Mouse (Mus musculus) limb, embryonic 13.5 days (tissue): ENCODE measurements around the gene Acer3. TPM values are rescaled to one million over a fixed set of nuclear protein-coding genes. Genes with fewer than 3 reads are reported as not detected.

Experiments
- ATAC-seq: fragments of 200-750 bp; cut with Nextera tagmentation; 2 replicates; pipeline ENCODE4 v1.8.0; 2017; ENCODE audit warnings: low read depth, moderate number of reproducible peaks, moderate TSS enrichment; ENCODE audit not compliant: low FRiP score
- H3K27ac ChIP-seq: fragments of 300-500 bp; sonication (generic); 2 replicates; pipeline ENCODE4 v1.5.1; 2015; ENCODE audit warnings: inconsistent platforms, mild to moderate bottlenecking, moderate library complexity
- H3K27me3 ChIP-seq: fragments of 300-500 bp; sonication (generic); 2 replicates; pipeline ENCODE4 v1.6.1; 2015; ENCODE audit warnings: mild to moderate bottlenecking, inconsistent platforms
- H3K36me3 ChIP-seq: fragments of 300-500 bp; sonication (generic); 2 replicates; pipeline ENCODE4 v1.6.1; 2015; ENCODE audit warnings: inconsistent platforms, mild to moderate bottlenecking, moderate library complexity
- H3K4me1 ChIP-seq: fragments of 300-500 bp; sonication (generic); 2 replicates; pipeline ENCODE4 v1.6.1; 2015; ENCODE audit warnings: inconsistent platforms
- H3K4me2 ChIP-seq: fragments of 300-500 bp; sonication (generic); replicated peaks from 2 replicates; pipeline ENCODE4 v1.6.1; 2015; ENCODE audit warnings: inconsistent platforms, mild to moderate bottlenecking, moderate library complexity
- H3K4me3 ChIP-seq: fragments of 300-500 bp; sonication (generic); 2 replicates; pipeline ENCODE4 v1.5.1; 2015; ENCODE audit warnings: moderate library complexity, mild to moderate bottlenecking, inconsistent platforms
- H3K9ac ChIP-seq: fragments of 300-500 bp; sonication (generic); 2 replicates; pipeline ENCODE4 v1.6.1; 2015; ENCODE audit warnings: mild to moderate bottlenecking, inconsistent platforms
- H3K9me3 ChIP-seq: fragments of 300-500 bp; sonication (generic); 2 replicates; pipeline ENCODE4 v1.6.1; 2016; ENCODE audit warnings: inconsistent platforms
- WGBS: fragments of 180-500 bp; shearing (Covaris S2); methylation state at CpG from one replicate; pipeline ENCODE4 v1.1.7; 2015; 5-methylcytosine and 5-hydroxymethylcytosine counted together
- polyA plus RNA-seq: library from polyadenylated mRNA; unstranded; fragments of >200 nt; fragmentation: Nextera tagmentation; extraction: Ambion mirVana; gene quantifications from 2 replicates; pipeline ENCODE4 v1.2.1, GENCODE M21; 2015

Gene Acer3
- polyA plus RNA-seq, 1 experiment from 2014 or later: 34.7 TPM

- no peaks in the 10 kb centered on the region for H3K9me3 ChIP-seq
- no peak overlapping the region for H3K9ac ChIP-seq
- H3K36me3 ChIP-seq: peaks cover 12% of the 10 kb centered on the region; the same call in 1 of the 2 replicates
- no peak overlapping the region for H3K4me2 ChIP-seq
- no peaks in the 10 kb centered on the region for H3K27me3 ChIP-seq
- ATAC-seq: no peak
- H3K27ac ChIP-seq: no peak overlapping the region
- no peak overlapping the region for H3K4me3 ChIP-seq
- no peaks in the 10 kb centered on the region for H3K4me1 ChIP-seq
These were observed 104.3 kb downstream of the Acer3 start for GRCm38 (mm10) chr7:98216713-98217112.

- Histone ChIP-seq H3K27ac (no peak overlapping the region), H3K4me3 (no peak overlapping the region), H3K9ac (no peak overlapping the region), H3K4me1 (0 out of 2 replicates have a peak, but pooled peaks cover 3% of the 10 kb centered on the region), H3K9me3 (no peaks in the 10 kb centered on the region), H3K36me3 (no peaks in the 10 kb centered on the region), H3K27me3 (peaks cover 6% of the 10 kb centered on the region), H3K4me2 (no peak overlapping the region)
- ATAC-seq: no peak
- 71% methylated on average over 4 of the region's 4 CpGs for WGBS
These were observed 118.1 kb downstream of the Acer3 start for GRCm38 (mm10) chr7:98202946-98203345.

- Histone ChIP-seq H3K9me3 (no peaks in the 10 kb centered on the region), H3K9ac (no peak overlapping the region), H3K4me3 (no peak overlapping the region), H3K27me3 (peaks cover 13% of the 10 kb centered on the region), H3K4me2 (no peak overlapping the region), H3K27ac (no peak overlapping the region), H3K36me3 (no peaks in the 10 kb centered on the region), H3K4me1 (0 out of 2 replicates have a peak, but pooled peaks cover 3% of the 10 kb centered on the region)
- no peak for ATAC-seq
- 68% methylated on average over 5 of the region's 5 CpGs for WGBS
These were observed 119.4 kb downstream of the Acer3 start for GRCm38 (mm10) chr7:98201493-98202028.

GRCm38 (mm10) chr7:98200396-98200795, 120.6 kb downstream of the Acer3 start:
- H3K4me3 ChIP-seq: no peak overlapping the region
- H3K4me1 ChIP-seq: 0 out of 2 replicates have a peak, but pooled peaks cover 3% of the 10 kb centered on the region
- H3K9me3 ChIP-seq: no peaks in the 10 kb centered on the region
- H3K9ac ChIP-seq: no peak overlapping the region
- peaks cover 25% of the 10 kb centered on the region for H3K27me3 ChIP-seq
- H3K4me2 ChIP-seq: no peak overlapping the region
- no peaks in the 10 kb centered on the region for H3K36me3 ChIP-seq
- no peak for ATAC-seq
- WGBS: 91% methylated on average over 3 of the region's 3 CpGs
- no peak overlapping the region for H3K27ac ChIP-seq

- peaks cover 5% of the 10 kb centered on the region for H3K4me1 ChIP-seq
- no peak for ATAC-seq
- H3K9me3 ChIP-seq: no peaks in the 10 kb centered on the region
- 89% methylated on average over 4 of the region's 4 CpGs for WGBS
- H3K9ac ChIP-seq: no peak within 1 kb of the TSS
- H3K36me3 ChIP-seq: no peaks in the 10 kb centered on the region
- no peak within 1 kb of the TSS for H3K27ac ChIP-seq
- H3K27me3 ChIP-seq: peaks cover 35% of the 10 kb centered on the region
- H3K4me3 ChIP-seq: no peak within 1 kb of the TSS
- H3K4me2 ChIP-seq: no peak within 1 kb of the TSS
These were observed 121.6 kb downstream of the Acer3 start, which contains the start of gene B3gnt6 for GRCm38 (mm10) chr7:98199381-98199780. Gene B3gnt6 (minus strand): TSS chr7:98199481.

- ATAC-seq: no peak
- H3K36me3 ChIP-seq: no peaks in the 10 kb centered on the region
- no peak overlapping the region for H3K4me2 ChIP-seq
- no peaks in the 10 kb centered on the region for H3K9me3 ChIP-seq
- 37% methylated on average over 10 of the region's 10 CpGs for WGBS
- peaks cover 14% of the 10 kb centered on the region for H3K4me1 ChIP-seq
- peaks cover 69% of the 10 kb centered on the region for H3K27me3 ChIP-seq
- no peak overlapping the region for H3K4me3 ChIP-seq
- H3K27ac ChIP-seq: no peak overlapping the region
- H3K9ac ChIP-seq: no peak overlapping the region
These were observed 125.7 kb downstream of the Acer3 start for GRCm38 (mm10) chr7:98195151-98195801.

- H3K36me3 ChIP-seq: no peaks in the 10 kb centered on the region
- 2% methylated on average over 61 of the region's 61 CpGs for WGBS
- H3K4me3 ChIP-seq: peak overlapping the region; percentile 37
- peak overlapping the region; percentile 37 for H3K9ac ChIP-seq
- peaks cover 14% of the 10 kb centered on the region for H3K4me1 ChIP-seq
- H3K27me3 ChIP-seq: peaks cover 69% of the 10 kb centered on the region
- H3K9me3 ChIP-seq: no peaks in the 10 kb centered on the region
- H3K27ac ChIP-seq: no peak overlapping the region
- H3K4me2 ChIP-seq: peak overlapping the region; percentile 75
- ATAC-seq: no peak
These were observed 126.8 kb downstream of the Acer3 start for GRCm38 (mm10) chr7:98194026-98194792.

- Histone ChIP-seq H3K27ac (no peak overlapping the region), H3K4me2 (peak overlapping the region; percentile 75), H3K36me3 (no peaks in the 10 kb centered on the region), H3K4me1 (peaks cover 14% of the 10 kb centered on the region), H3K27me3 (peaks cover 67% of the 10 kb centered on the region), H3K4me3 (peak overlapping the region; percentile 37), H3K9ac (peak overlapping the region; percentile 37; the same call in 1 of the 2 replicates), H3K9me3 (no peaks in the 10 kb centered on the region)
- ATAC-seq: peak; percentile 48; the same call in 1 of the 2 replicates
- WGBS: 5% methylated on average over 36 of the region's 36 CpGs
These were observed 127.4 kb downstream of the Acer3 start for GRCm38 (mm10) chr7:98193515-98194025.

- no peak overlapping the region for H3K9ac ChIP-seq
- 61% methylated on average over 17 of the region's 17 CpGs for whole genome bisulfite sequencing
- H3K27me3 ChIP-seq: peaks cover 58% of the 10 kb centered on the region
- no peak overlapping the region for H3K27ac ChIP-seq
- ATAC-seq: no peak
- no peak overlapping the region for H3K4me3 ChIP-seq
- H3K4me2 ChIP-seq: no peak overlapping the region
- H3K36me3 ChIP-seq: no peaks in the 10 kb centered on the region
- no peaks in the 10 kb centered on the region for H3K9me3 ChIP-seq
- peaks cover 14% of the 10 kb centered on the region for H3K4me1 ChIP-seq
These were observed 129.3 kb downstream of the Acer3 start for GRCm38 (mm10) chr7:98191571-98192250.

- Histone ChIP-seq H3K4me3 (no peak overlapping the region), H3K27me3 (peaks cover 46% of the 10 kb centered on the region), H3K4me1 (peaks cover 14% of the 10 kb centered on the region), H3K9me3 (no peaks in the 10 kb centered on the region), H3K4me2 (no peak overlapping the region), H3K9ac (no peak overlapping the region), H3K36me3 (no peaks in the 10 kb centered on the region), H3K27ac (no peak overlapping the region)
- 85% methylated on average over 1 of the region's 1 CpGs for WGBS
- no peak for ATAC-seq
These were observed 130.4 kb downstream of the Acer3 start for GRCm38 (mm10) chr7:98190578-98190977.

GRCm38 (mm10) chr7:98189745-98190144, 131.3 kb downstream of the Acer3 start:
- Histone ChIP-seq H3K9me3 (no peaks in the 10 kb centered on the region), H3K27ac (no peak overlapping the region), H3K9ac (no peak overlapping the region), H3K36me3 (no peaks in the 10 kb centered on the region), H3K27me3 (peaks cover 38% of the 10 kb centered on the region), H3K4me1 (peaks cover 14% of the 10 kb centered on the region), H3K4me2 (no peak overlapping the region), H3K4me3 (no peak overlapping the region)
- no peak for ATAC-seq
- 42% methylated on average over 3 of the region's 3 CpGs for WGBS

- peaks cover 27% of the 10 kb centered on the region for H3K27me3 ChIP-seq
- no peaks in the 10 kb centered on the region for H3K36me3 ChIP-seq
- H3K4me3 ChIP-seq: no peak overlapping the region
- no peaks in the 10 kb centered on the region for H3K9me3 ChIP-seq
- ATAC-seq: no peak
- H3K9ac ChIP-seq: no peak overlapping the region
- 85% methylated on average over 2 of the region's 2 CpGs for WGBS
- no peak overlapping the region for H3K27ac ChIP-seq
- peaks cover 5% of the 10 kb centered on the region for H3K4me1 ChIP-seq
- H3K4me2 ChIP-seq: no peak overlapping the region
These were observed 132.3 kb downstream of the Acer3 start for GRCm38 (mm10) chr7:98188680-98189079.
